Mouse (Mus musculus): ENCODE results near the gene Hebp2. TPM values are rescaled to one million over a fixed set of nuclear protein-coding genes. Genes with fewer than 3 reads are reported as not detected.
A peak's percentile ranks its signal among the peaks of the same experiment; 100 is the strongest.

The Hebp2 gene
- total RNA-seq, 4 experiments from 2014 or later, result 2.3 to 4.8 (median 4.2) TPM

GRCm38 (mm10) chr10:18510663-18511062, 35.2 kb downstream of the Hebp2 start:
- DNase-seq (ENCODE audit: low spot score in 2 of 2), result no peak

- DNase-seq (ENCODE audit: low spot score in 2 of 2), result peak; percentile 55 to 56
Measured at GRCm38 (mm10) chr10:18508586-18508985, 37.3 kb downstream of the Hebp2 start.

GRCm38 (mm10) chr10:18507869-18508473, 37.9 kb downstream of the Hebp2 start:
- no peak for DNase-seq (ENCODE audit: low spot score in 2 of 2)

GRCm38 (mm10) chr10:18506501-18506946, 39.4 kb downstream of the Hebp2 start:
- no peak for DNase-seq (ENCODE audit: low spot score in 2 of 2)

DNA sequence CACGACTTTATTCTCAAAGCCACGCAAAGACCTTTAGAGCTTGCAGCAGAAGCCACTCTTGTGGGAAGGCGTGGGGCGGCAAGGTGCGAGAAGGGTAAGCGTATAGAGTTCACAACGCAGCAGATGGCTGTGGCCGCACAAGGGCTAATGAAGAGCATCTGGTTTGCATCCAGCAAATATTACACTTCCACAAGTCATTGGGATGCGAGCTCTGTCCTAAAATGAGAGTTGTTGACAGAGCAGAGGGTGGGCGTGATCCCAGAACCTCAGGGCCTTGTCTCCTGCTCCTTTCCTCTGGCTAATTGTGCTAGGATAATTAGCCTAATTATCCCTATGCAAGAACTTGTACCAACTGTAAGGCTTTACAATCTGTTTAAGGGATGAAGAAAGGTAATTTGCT, 40.2 kb downstream of the Hebp2 start:
- DNase-seq (ENCODE audit: low spot score in 2 of 2), result no peak

DNA sequence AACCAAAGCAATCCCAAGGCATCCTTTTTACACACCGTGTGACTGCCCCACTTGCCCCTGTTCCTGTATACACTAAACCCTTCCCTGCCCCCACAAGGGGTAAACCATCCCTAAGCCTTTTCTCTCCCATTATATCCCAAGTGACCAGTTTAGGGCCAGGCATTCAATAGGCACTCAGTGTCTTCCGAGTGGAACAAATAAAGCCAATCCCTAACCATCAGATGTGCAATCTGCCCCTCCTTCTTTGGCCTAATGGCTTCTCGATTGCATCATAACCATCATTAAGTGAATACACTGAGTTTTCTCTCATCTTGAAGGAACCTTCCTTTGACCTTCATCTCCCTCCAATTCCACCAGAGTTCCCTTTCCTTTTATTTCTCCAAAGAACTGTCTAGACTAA, 43.9 kb downstream of the Hebp2 start:
- no peak for DNase-seq (ENCODE audit: low spot score in 2 of 2)

- no peak for DNase-seq (ENCODE audit: low spot score in 2 of 2)
Measured at GRCm38 (mm10) chr10:18497066-18497465, 48.8 kb downstream of the Hebp2 start.

DNA sequence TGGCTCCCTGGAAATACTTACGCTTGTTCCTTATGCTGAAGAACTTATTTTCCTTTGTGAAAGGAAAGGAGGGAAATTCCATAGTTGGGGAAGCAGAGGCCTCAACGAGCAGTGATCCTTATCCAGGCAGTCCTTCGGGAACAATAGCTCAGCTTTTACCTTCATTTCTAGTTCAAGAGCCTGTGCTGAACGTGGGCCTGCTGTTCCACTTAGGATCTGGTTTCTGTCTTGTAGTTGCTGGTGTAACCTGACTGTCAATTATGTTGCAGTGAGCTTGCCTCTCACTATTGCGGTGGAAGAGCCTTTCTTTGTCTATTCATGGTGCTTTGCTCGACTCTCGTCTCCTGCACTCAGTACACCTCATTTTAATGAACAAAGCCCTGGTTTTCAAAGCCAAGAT, 51.6 kb downstream of the Hebp2 start:
- DNase-seq (ENCODE audit: low spot score in 2 of 2), result no peak

- DNase-seq (ENCODE audit: low spot score in 2 of 2), result no peak
Measured at GRCm38 (mm10) chr10:18493010-18493894, 52.6 kb downstream of the Hebp2 start.

DNA sequence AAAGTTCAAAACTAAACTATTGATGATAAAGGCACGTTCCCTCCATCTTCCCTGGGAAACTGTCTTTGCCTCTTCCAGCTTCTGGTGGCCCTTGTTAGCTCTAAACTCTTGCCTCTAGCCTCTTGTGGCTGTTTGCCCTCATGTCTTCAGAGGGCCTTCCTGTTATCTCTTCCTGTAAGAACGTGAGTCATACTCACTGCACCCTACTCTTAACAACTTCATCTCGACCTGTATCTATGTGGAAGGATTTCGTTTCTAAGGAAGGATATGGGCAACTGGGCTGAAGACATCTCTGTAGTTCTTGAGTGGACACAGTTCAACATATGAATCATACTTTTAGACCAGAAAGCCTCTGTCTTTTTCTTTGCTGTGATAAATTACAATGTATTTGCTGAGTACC, 53.9 kb downstream of the Hebp2 start:
- DNase-seq (ENCODE audit: low spot score in 2 of 2), result no peak

GRCm38 (mm10) chr10:18489936-18490335, 55.9 kb downstream of the Hebp2 start:
- no peak for DNase-seq (ENCODE audit: low spot score in 2 of 2)

Other genes starting within 250 kb of the Hebp2 start
- 10 to 100 TPM; 40.7 to 45.2 (median 41.2) TPM for gene Nhsl1, start 227.1 kb downstream of the Hebp2 start, total RNA-seq (2022)
- 10 to 100 TPM; 76.1 to 88.8 (median 81.9) TPM for gene Arfgef3, start 197.9 kb upstream of the Hebp2 start, total RNA-seq (2022)
- gene Gm4922, start 240.7 kb upstream of the Hebp2 start, total RNA-seq (2022), result not detected

All from layer of hippocampus, adult 8-10 months (tissue).